Comparison of ENCODE assay signal across 11 mouse cellular contexts in the genomic region with DNA sequence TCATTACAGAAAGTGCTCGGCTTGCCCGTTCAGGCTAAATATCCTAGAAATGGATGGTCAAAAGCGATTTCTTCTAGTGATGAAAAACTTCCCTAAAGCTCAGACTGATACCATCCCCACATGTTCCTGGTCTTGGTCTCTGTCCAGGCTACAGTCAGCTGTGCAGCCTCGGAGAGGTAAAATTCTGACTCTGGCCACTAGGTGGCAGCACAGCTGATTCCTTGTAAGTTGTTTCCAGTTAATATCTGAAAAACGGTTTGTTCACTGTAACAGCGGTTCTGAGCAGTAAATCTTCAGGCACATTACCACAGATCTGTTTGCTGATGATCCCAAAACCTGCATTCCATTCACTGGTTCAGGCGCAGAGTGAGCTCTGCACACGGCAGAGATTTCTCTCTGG. TPM values are rescaled to one million over a fixed set of nuclear protein-coding genes. Genes with fewer than 3 reads are reported as not detected.
DNase-seq lines count a peak whose midpoint lies in the region; ATAC-seq and TF ChIP-seq lines count a peak whose summit lies in the region.
"Not testable (repeated sequence)": the region's sequence is repeated elsewhere in the genome, so short reads cannot be mapped to it uniquely, and the experiment has no call there.
"Had no signal": no experiment of that assay in that cellular context is flagged by ENCODE, and none has a peak within 500 bp of the region (broad histone marks: within the 10 kb centered on the region; RNA-seq: fewer than 3 reads in every experiment).

No protein-coding gene starts in this region.

- H3K27ac ChIP-seq in cerebellum, adult 2 months (ENCODE audit: insufficient read depth, low read length); hindbrain, embryonic 14.5 days; lung, embryonic 14.5 days (ENCODE audit: low read depth): not testable (repeated sequence)

- H3K9me3 ChIP-seq in hindbrain, embryonic 14.5 days (ENCODE audit: control insufficient read depth, low read length); lung, embryonic 14.5 days (ENCODE audit: low read depth, low read length): not testable (repeated sequence)

- peak; percentile 11 for DNase-seq in MN1 (ENCODE audit: low spot score)
- peak; percentile 19 to 38 for DNase-seq in cerebellum, adult 2 months
- DNase-seq in frontal cortex, postnatal 14 days (ENCODE audit: low spot score in 2 of 2): peak; percentile 13 to 25
- peak; percentile 41 for DNase-seq in hindbrain, embryonic 14.5 days (ENCODE audit: low spot score)
- peak; percentile 49 for DNase-seq in layer of hippocampus, adult 9-10 months (ENCODE audit: low spot score)
- DNase-seq in lung, embryonic 14.5 days: peak; percentile 62
- DNase-seq in right cerebral cortex, adult 18-20 months: peak; percentile 41
- DNase-seq in urinary bladder, postnatal 36 days (ENCODE audit: low spot score in 2 of 2): peak; percentile 5 to 12

- not testable (repeated sequence) for ATAC-seq in hindbrain, embryonic 14.5 days (ENCODE audit: low FRiP score); lung, embryonic 14.5 days (ENCODE audit: insufficient read depth)

- H3K36me3 ChIP-seq in hindbrain, embryonic 14.5 days (replicated peaks; ENCODE audit: control insufficient read depth, insufficient read depth); lung, embryonic 14.5 days (ENCODE audit: insufficient read depth): not testable (repeated sequence)

- H3K4me3 ChIP-seq in cerebellum, adult 2 months (replicated peaks; ENCODE audit: insufficient read depth, low read depth, low read length); hindbrain, embryonic 14.5 days (replicated peaks; ENCODE audit: low read length); lung, embryonic 14.5 days (ENCODE audit: low read depth, low read length): not testable (repeated sequence)

- H3K4me1 ChIP-seq in cerebellum, adult 2 months (ENCODE audit: control insufficient read depth, insufficient read depth, low read length); hindbrain, embryonic 14.5 days (replicated peaks; ENCODE audit: control insufficient read depth, insufficient read depth, low read length); lung, embryonic 14.5 days (ENCODE audit: insufficient read depth): not testable (repeated sequence)

- WGBS in cerebellum, adult 2 months: 19% methylated on average over 8 of the region's 8 CpGs
- 31% methylated on average over 8 of the region's 8 CpGs for WGBS in hindbrain, embryonic 14.5 days
- 20% methylated on average over 8 of the region's 8 CpGs for WGBS in lung, embryonic 14.5 days

- not testable (repeated sequence) for H3K9ac ChIP-seq in hindbrain, embryonic 14.5 days; lung, embryonic 14.5 days

- TF ChIP-seq CTCF in cerebellum, adult 2 months (IDR thresholded peaks at IDR 0.05; ENCODE audit: borderline replicate concordance, insufficient read depth, low read depth, low read length): not testable (repeated sequence)
- TF ChIP-seq CTCF in lung, embryonic 14.5 days (IDR thresholded peaks at IDR 0.05; ENCODE audit: low read depth): peak; percentile 47; the same call in 1 of the 2 replicates

- not testable (repeated sequence) for TF ChIP-seq POLR2A in cerebellum, adult 2 months (IDR thresholded peaks at IDR 0.05; ENCODE audit: borderline replicate concordance, insufficient read depth, low read length)

- H3K27me3 ChIP-seq in cerebellum, adult 2 months (ENCODE audit: control insufficient read depth, insufficient read depth, low read length); hindbrain, embryonic 14.5 days (ENCODE audit: control insufficient read depth, insufficient read depth, low read length); lung, embryonic 14.5 days (ENCODE audit: insufficient read depth, low read length): not testable (repeated sequence)

- H3K4me2 ChIP-seq in hindbrain, embryonic 14.5 days (replicated peaks); lung, embryonic 14.5 days: not testable (repeated sequence)

RNA-seq across cellular contexts. Expression of a gene that starts 38.9 kb away (rescaled TPM):
- polyA plus RNA-seq in cerebellum, adult 2 months (2012; rRNA removed): 0.16 TPM in 2 replicates
- not detected in 2 replicates for polyA plus RNA-seq in hindbrain, embryonic 14.5 days (2014; fragmentation: Nextera tagmentation; extraction: Ambion mirVana)
- polyA plus RNA-seq in lung, embryonic 14.5 days (2014; fragmentation: Nextera tagmentation; extraction: Ambion mirVana): not detected in 2 replicates
- polyA plus RNA-seq: erythroblast, embryonic 14.5 days; hindbrain, embryonic 13.5 days; lung, embryonic 15.5 days had no signal

Comparison
In these comparisons a context has a peak if more than half of its experiments do, and no peak if none do; other contexts are left out.
1. DNase-seq: peak in every context shown above with its lines; median percentile 62 in lung, embryonic 14.5 days; 49 in layer of hippocampus, adult 9-10 months; 41 in hindbrain, embryonic 14.5 days; 41 in right cerebral cortex, adult 18-20 months; 28 in cerebellum, adult 2 months; 19 in frontal cortex, postnatal 14 days; 11 in MN1; 8 in urinary bladder, postnatal 36 days.